Mouse (Mus musculus) heart, embryonic 10.5 days (tissue): ENCODE results near the gene Mnat1. TPM values are rescaled to one million over a fixed set of nuclear protein-coding genes. Genes with fewer than 3 reads are reported as not detected.

Experiments used
- DNase-seq: peaks from one replicate; pipeline ENCODE4 v3.0.0-alpha.2; 2017; ENCODE audit warnings: low spot score
- H3K27ac ChIP-seq: fragments of 300-500 bp; sonication (generic); 2 replicates; pipeline ENCODE4 v1.5.1; 2016; ENCODE audit warnings: mild to moderate bottlenecking
- H3K27me3 ChIP-seq: fragments of 300-500 bp; sonication (generic); 2 replicates; pipeline ENCODE4 v1.6.1; 2016; ENCODE audit warnings: mild to moderate bottlenecking; ENCODE audit not compliant: poor library complexity, insufficient read depth, severe bottlenecking
- H3K36me3 ChIP-seq: fragments of 300-500 bp; sonication (generic); 2 replicates; pipeline ENCODE4 v1.6.1; 2016; ENCODE audit warnings: mild to moderate bottlenecking, moderate library complexity
- H3K4me1 ChIP-seq: fragments of 300-500 bp; sonication (generic); 2 replicates; pipeline ENCODE4 v1.6.1; 2016; ENCODE audit warnings: mild to moderate bottlenecking
- H3K4me3 ChIP-seq: fragments of 300-500 bp; sonication (generic); 2 replicates; pipeline ENCODE4 v1.5.1; 2016; ENCODE audit warnings: mild to moderate bottlenecking, moderate library complexity
- H3K9me3 ChIP-seq: fragments of 300-500 bp; sonication (generic); 2 replicates; pipeline ENCODE4 v1.6.1; 2016; ENCODE audit warnings: mild to moderate bottlenecking, moderate library complexity
- WGBS: fragments of 180-500 bp; shearing (Covaris S2); methylation state at CpG from one replicate; pipeline ENCODE4 v1.1.7; 2016; 5-methylcytosine and 5-hydroxymethylcytosine counted together
- polyA plus RNA-seq: library from polyadenylated mRNA; unstranded; fragments of >200 nt; fragmentation: Nextera tagmentation; extraction: Ambion mirVana; gene quantifications from 2 replicates; pipeline ENCODE4 v1.2.1, GENCODE M21; 2016

Gene Mnat1
- polyA plus RNA-seq, 1 experiment from 2014 or later: 32.7 TPM

DNA sequence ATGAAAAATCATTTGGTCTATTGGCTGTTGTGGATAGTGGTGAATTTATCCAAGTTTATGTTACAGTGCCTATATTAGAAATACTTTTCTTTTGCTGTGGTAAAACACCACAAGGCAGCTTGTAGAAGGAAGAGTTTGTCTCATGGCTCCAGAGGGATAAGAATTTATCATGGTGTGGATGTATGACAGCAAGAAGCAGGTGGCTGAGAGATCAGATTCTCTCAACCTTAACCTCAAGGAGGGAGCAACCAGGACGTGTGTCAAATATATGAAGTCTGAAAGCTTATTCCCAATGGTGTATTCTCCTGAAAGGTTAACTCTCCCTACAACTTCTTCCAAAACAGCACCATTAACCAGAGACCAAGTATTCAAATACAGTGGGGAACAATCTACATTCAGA, 143.1 kb downstream of the Mnat1 start:
- Histone ChIP-seq H3K27me3 (no peaks in the 10 kb centered on the region), H3K9me3 (0 out of 2 replicates have a peak, but pooled peaks cover 4% of the 10 kb centered on the region), H3K4me1 (no peaks in the 10 kb centered on the region), H3K27ac (no peak overlapping the region), H3K36me3 (peaks cover 3% of the 10 kb centered on the region; the same call in 1 of the 2 replicates), H3K4me3 (no peak overlapping the region)
- 90% methylated on average over 1 of the region's 1 CpGs for WGBS
- no peak for DNase-seq

GRCm38 (mm10) chr12:73268497-73268896, 145.0 kb downstream of the Mnat1 start:
- no peaks in the 10 kb centered on the region for H3K27me3 ChIP-seq
- no peak for DNase-seq
- no peak overlapping the region for H3K27ac ChIP-seq
- no peaks in the 10 kb centered on the region for H3K4me1 ChIP-seq
- WGBS: 79% methylated on average over 1 of the region's 1 CpGs
- no peaks in the 10 kb centered on the region for H3K9me3 ChIP-seq
- peaks cover 8% of the 10 kb centered on the region for H3K36me3 ChIP-seq
- H3K4me3 ChIP-seq: no peak overlapping the region

DNA sequence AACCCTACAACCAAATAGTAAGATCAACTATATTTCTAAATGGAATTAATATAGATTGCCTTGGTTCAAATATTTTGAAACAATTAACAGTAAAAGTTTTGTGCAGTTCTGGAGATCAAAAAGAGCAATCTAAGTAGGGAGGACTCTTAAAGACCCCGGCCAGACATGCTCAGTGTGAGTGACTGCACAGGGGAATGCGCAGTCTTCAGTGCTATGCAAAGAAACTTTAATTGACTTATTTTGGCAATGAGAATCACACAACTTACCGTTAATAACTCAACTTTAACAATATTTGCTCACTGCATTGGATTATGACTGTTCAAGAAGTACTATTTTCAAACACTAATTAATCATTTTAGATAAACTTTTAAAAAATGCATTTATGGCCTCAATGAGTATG, 146.0 kb downstream of the Mnat1 start:
- Histone ChIP-seq H3K27me3 (no peaks in the 10 kb centered on the region), H3K4me1 (no peaks in the 10 kb centered on the region), H3K27ac (no peak overlapping the region), H3K4me3 (no peak overlapping the region), H3K36me3 (peaks cover 15% of the 10 kb centered on the region), H3K9me3 (no peaks in the 10 kb centered on the region)
- no peak for DNase-seq
- 91% methylated on average over 3 of the region's 3 CpGs for WGBS

- Histone ChIP-seq H3K27me3 (no peaks in the 10 kb centered on the region), H3K4me1 (no peaks in the 10 kb centered on the region), H3K36me3 (peaks cover 19% of the 10 kb centered on the region), H3K4me3 (no peak overlapping the region), H3K27ac (no peak overlapping the region), H3K9me3 (no peaks in the 10 kb centered on the region)
- 91% methylated on average over 4 of the region's 4 CpGs for WGBS
- DNase-seq: no peak
Measured at GRCm38 (mm10) chr12:73269933-73270332, 146.4 kb downstream of the Mnat1 start.

- no peak overlapping the region for H3K4me3 ChIP-seq
- no peaks in the 10 kb centered on the region for H3K4me1 ChIP-seq
- no peak overlapping the region for H3K27ac ChIP-seq
- H3K36me3 ChIP-seq: peaks cover 61% of the 10 kb centered on the region
- 90% methylated on average over 3 of the region's 3 CpGs for WGBS
- H3K27me3 ChIP-seq: no peaks in the 10 kb centered on the region
- no peaks in the 10 kb centered on the region; the same call in 1 of the 2 replicates for H3K9me3 ChIP-seq
- no peak for DNase-seq
Measured at GRCm38 (mm10) chr12:73274921-73275320, 151.4 kb downstream of the Mnat1 start.

DNA sequence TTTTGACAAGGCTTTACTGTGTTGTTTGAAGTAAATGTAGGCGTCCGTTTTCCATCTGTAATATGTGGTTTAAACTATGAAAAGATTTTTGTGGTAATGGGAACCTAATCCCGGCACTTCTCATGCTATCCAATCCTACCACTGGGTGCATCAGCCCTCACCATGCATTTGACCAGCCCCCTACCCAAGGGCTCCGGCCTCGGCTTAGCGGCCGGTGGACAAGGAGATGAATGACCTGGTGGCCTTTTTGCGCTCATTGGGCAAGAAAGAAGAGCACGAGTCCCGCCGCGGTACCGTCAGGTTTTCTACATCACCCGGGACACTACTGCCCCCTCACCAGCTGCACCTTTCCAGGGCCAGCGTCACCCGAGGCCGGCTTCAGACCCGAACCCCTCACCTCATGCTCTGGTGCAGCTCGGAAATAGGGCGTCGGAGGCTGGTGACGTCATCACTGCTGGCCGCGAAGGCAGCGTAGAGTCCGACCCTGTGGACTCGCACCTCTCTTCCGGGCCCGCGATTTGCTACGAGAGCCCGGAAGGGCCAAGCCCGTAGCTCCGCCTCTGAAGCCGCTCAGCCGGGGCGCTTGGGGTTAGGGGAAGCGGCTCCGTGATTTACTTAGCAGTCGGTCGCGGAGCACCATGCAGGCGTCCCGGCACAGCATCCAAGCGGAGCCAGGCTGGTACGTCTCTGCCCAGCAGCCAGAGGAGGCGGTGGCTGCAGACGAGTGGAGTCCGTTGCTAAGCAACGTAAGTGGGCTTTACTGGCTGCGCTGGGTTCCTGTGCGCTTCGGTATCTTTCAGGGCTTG, 163.0 kb downstream of the Mnat1 start, which contains the start of the genes Trmt5 and Slc38a6:
TSS of gene Trmt5 (minus strand) at position 424 of the 806 bp plus-strand sequence.
TSS of gene Slc38a6 (plus strand) at position 493 of the 806 bp plus-strand sequence.
- Histone ChIP-seq H3K27ac (peak within 1 kb of the TSS; percentile 91), H3K9me3 (no peaks in the 10 kb centered on the region), H3K27me3 (no peaks in the 10 kb centered on the region), H3K4me3 (peak within 1 kb of the TSS; percentile 77), H3K4me1 (peaks cover 32% of the 10 kb centered on the region), H3K36me3 (peaks cover 29% of the 10 kb centered on the region)
- peak; percentile 96 for DNase-seq
- under 1% methylated on average over 53 of the region's 53 CpGs for WGBS

- peaks cover 32% of the 10 kb centered on the region for H3K4me1 ChIP-seq
- H3K9me3 ChIP-seq: no peaks in the 10 kb centered on the region
- H3K27ac ChIP-seq: peak overlapping the region; percentile 91
- H3K27me3 ChIP-seq: no peaks in the 10 kb centered on the region
- peak overlapping the region; percentile 77 for H3K4me3 ChIP-seq
- DNase-seq: no peak
- 52% methylated on average over 8 of the region's 8 CpGs for WGBS
- H3K36me3 ChIP-seq: peaks cover 25% of the 10 kb centered on the region
Measured at GRCm38 (mm10) chr12:73287609-73288008, 164.1 kb downstream of the Mnat1 start.

- DNase-seq: no peak
- H3K27ac ChIP-seq: no peak overlapping the region
- H3K4me1 ChIP-seq: peaks cover 32% of the 10 kb centered on the region
- no peaks in the 10 kb centered on the region for H3K27me3 ChIP-seq
- no peak overlapping the region for H3K4me3 ChIP-seq
- no peaks in the 10 kb centered on the region for H3K9me3 ChIP-seq
- peaks cover 17% of the 10 kb centered on the region for H3K36me3 ChIP-seq
- 70% methylated on average over 3 of the region's 3 CpGs for WGBS
Measured at GRCm38 (mm10) chr12:73288626-73289025, 165.1 kb downstream of the Mnat1 start.

DNA sequence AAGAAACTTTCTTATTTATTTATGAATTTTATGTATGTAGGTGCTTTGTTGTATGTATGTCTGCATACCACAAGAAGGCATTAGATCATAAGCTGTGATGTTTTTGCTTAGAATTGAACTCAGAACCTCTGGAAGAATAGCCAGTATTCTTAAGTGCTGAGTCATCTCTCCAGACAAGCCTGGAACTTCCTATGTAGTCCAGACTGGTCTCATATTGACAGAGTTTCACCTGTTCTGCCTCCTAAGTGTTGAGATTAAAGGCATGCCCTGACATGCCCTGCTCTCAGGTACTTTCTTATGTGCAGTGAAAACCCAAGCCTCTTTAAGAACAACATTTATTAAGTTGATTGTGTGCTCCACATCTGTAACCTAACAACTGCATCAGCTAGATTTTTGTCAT, 171.4 kb downstream of the Mnat1 start:
- H3K27me3 ChIP-seq: no peaks in the 10 kb centered on the region
- no peaks in the 10 kb centered on the region for H3K9me3 ChIP-seq
- H3K4me3 ChIP-seq: no peak overlapping the region
- DNase-seq: no peak
- H3K36me3 ChIP-seq: peaks cover 23% of the 10 kb centered on the region; the same call in 1 of the 2 replicates
- no peak overlapping the region for H3K27ac ChIP-seq
- H3K4me1 ChIP-seq: peaks cover 6% of the 10 kb centered on the region; the same call in 1 of the 2 replicates

DNA sequence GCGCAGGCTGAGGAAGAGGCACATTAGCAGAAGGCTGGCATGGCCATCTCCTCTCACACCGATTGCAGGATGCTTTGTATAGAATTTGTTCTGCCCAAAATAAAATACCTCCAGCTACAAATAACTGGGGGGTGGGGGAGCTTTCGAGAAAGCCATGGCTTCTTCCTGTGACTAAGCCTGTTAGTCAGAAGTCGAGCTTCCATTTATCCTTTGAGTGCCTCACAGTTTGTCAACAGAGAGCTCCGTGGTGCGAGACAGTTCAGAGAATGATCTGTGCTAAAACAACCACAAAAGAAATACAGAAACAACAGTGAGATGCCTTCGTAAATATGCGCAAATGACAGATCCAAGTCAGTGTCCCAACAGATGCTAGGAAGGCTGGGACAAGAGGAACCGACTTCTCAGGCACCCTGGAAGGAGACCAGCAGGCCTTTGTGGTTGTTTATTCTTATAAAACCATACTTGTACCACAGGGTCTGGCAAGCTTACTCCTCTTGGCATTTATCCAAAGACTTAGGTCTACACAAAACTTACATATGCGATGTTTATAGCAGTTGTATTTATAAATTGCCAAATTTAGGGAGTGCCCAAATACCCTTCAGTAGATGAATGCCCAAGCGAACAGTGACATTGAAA, 172.1 kb downstream of the Mnat1 start:
- no peak for DNase-seq
- H3K27ac ChIP-seq: no peak overlapping the region
- no peaks in the 10 kb centered on the region for H3K27me3 ChIP-seq
- 80% methylated on average over 11 of the region's 11 CpGs for WGBS
- no peak overlapping the region for H3K4me3 ChIP-seq
- H3K36me3 ChIP-seq: peaks cover 29% of the 10 kb centered on the region; the same call in 1 of the 2 replicates
- no peaks in the 10 kb centered on the region for H3K9me3 ChIP-seq
- H3K4me1 ChIP-seq: peaks cover 6% of the 10 kb centered on the region; the same call in 1 of the 2 replicates

DNA sequence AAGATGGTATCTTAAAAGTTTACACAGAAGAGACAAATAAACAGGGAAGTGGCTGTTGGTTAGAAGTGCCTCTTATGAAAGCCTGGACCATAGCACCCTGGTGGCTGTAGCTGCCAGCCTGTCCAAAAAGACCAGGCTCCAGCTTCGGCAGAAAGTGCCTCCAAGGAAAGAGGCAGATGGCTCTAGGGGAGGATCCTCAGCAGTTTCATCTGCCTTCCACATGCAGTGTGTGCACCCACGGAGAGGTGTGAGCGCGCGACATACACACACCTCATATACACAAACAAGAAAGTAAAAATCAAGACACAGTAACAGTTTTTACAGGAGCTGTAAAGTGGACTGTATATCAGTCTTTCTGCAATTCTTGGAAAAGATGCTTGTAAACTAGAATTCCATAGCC, 175.1 kb downstream of the Mnat1 start:
- Histone ChIP-seq H3K4me3 (no peak overlapping the region), H3K27me3 (no peaks in the 10 kb centered on the region), H3K27ac (no peak overlapping the region), H3K4me1 (peaks cover 6% of the 10 kb centered on the region; the same call in 1 of the 2 replicates), H3K9me3 (no peaks in the 10 kb centered on the region), H3K36me3 (peaks cover 25% of the 10 kb centered on the region; the same call in 1 of the 2 replicates)
- no peak for DNase-seq
- 91% methylated on average over 5 of the region's 5 CpGs for WGBS

DNA sequence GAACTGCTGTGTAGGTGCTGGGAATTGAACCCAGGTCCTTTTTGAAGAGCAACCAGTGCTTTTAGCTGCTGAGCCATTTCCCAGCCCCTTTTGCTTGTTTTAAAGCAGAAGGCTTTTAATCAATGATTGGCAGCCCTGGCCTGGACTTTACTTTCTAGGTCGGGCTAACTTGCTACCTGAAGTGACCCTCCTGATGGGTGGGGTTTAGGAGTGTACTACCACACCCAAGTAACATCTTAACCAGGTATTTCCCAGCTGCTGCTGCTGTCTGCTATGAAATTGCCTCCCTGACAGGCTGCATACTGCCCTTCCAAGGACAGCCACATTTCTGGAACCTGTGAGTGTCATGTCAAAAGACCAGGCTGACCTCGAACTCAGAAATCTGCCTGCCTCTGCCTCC, 177.0 kb downstream of the Mnat1 start:
- H3K9me3 ChIP-seq: no peaks in the 10 kb centered on the region
- no peaks in the 10 kb centered on the region for H3K27me3 ChIP-seq
- H3K27ac ChIP-seq: no peak overlapping the region
- no peak overlapping the region for H3K4me3 ChIP-seq
- 84% methylated on average over 2 of the region's 2 CpGs for WGBS
- H3K36me3 ChIP-seq: peaks cover 14% of the 10 kb centered on the region; the same call in 1 of the 2 replicates
- DNase-seq: no peak
- H3K4me1 ChIP-seq: peaks cover 6% of the 10 kb centered on the region; the same call in 1 of the 2 replicates

- Histone ChIP-seq H3K27me3 (no peaks in the 10 kb centered on the region), H3K9me3 (no peaks in the 10 kb centered on the region), H3K36me3 (peaks cover 11% of the 10 kb centered on the region; the same call in 1 of the 2 replicates), H3K4me3 (no peak overlapping the region), H3K4me1 (no peaks in the 10 kb centered on the region), H3K27ac (no peak overlapping the region)
- no peak for DNase-seq
- 83% methylated on average over 4 of the region's 4 CpGs for WGBS
Measured at GRCm38 (mm10) chr12:73304636-73305035, 181.1 kb downstream of the Mnat1 start.
